Mouse (Mus musculus) ES-E14 (cell line): ENCODE results near the gene Tnks2.

ENCODE experiments used
- CHD2 ChIP-seq: IDR thresholded peaks from 2 replicates; pipeline ENCODE4 v1.6.1; 2014; ENCODE audit warnings: mild to moderate bottlenecking, low read depth, low read length, inconsistent platforms
- MAFK ChIP-seq: IDR thresholded peaks from 2 replicates; pipeline ENCODE4 v1.6.1; 2014; ENCODE audit warnings: mild to moderate bottlenecking, low read depth, low read length, inconsistent platforms; ENCODE audit not compliant: insufficient read depth
- ZNF384 ChIP-seq: IDR thresholded peaks from 2 replicates; pipeline ENCODE4 v1.6.1; 2012; ENCODE audit warnings: low read depth, low read length, inconsistent platforms

DNA sequence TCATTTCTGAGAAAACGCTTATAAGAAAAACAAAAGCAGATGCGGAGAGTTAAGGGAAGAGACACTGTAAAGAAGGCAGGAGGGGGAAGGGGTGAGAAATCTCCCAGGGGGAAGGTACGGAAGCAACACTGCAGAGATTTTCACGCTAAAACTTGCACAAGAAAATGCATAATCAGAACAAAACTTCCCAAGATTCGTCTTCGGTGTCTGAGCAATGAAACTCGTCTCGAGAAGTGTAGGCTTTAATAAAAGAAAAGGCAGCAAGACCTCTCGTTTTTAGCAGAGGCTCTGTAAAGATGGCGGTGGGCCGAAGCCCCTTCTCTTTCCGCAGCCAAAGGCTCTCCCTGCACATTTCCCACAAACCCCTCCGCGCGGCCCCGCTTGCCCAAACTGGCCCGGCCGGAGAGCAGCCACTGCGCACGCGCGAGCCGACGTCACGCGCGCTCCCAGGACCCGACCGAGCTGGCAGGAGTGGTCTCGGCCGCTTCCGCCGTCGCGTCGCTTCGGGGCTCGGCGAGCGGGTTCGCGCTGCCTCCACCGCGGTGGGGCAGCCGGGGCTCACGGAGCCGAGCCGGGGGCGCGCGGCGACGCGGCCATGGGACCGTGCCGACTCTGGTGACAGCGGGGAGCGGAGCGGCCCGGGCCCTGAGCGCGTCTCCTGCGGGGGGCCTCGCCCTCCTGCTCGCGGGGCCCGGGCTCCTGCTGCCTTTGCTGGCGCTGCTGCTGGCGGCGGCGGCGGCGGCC is at the start of gene Tnks2:
- TF ChIP-seq ZNF384 (no peak), MAFK (no peak), CHD2 (0 out of 2 replicates have a peak, but pooled peaks have one; percentile 12)
